Mouse (Mus musculus): ENCODE data around the gene Trim66.

DNA sequence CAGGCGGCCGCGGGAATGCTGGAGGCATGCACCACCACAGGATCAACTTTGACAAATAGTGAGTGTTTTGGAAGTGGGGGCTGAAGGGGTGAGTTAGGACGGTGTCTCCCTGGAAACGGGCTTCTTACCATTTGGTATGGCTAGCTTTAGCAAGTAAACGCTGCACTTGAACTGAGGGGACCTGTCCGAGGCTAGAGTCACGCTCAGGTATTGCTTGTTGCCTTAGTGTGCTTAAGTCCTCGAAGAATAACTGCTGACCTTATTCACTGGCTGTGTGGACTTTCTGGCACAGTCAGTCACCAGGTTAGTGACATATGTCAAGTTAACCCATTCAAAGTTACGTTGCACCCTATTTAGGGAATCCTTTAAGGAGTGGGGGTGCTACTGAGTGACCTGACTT lies 12.0 kb upstream of the Trim66 start:
- TF ChIP-seq CTCF (IDR thresholded peaks at IDR 0.05; ENCODE audit: control insufficient read depth, insufficient read depth, insufficient read length): no peak
- TF ChIP-seq MYOG (IDR thresholded peaks at IDR 0.05; ENCODE audit: control insufficient read depth, extremely low read depth, insufficient read length): no peak

Measured in C2C12 (cell line).